Mouse (Mus musculus): ENCODE measurements around the gene Olfr1208.

Gene Olfr1208

GRCm38 (mm10) chr2:88902211-88902610 lies at the start of gene Olfr1208:
Gene Olfr1208 (minus strand): TSS chr2:88902311.
- in situ Hi-C loops (cut with MseI, MboI) = no loop called here

- in situ Hi-C loops (cut with MseI, MboI) = no loop called here
Measured at GRCm38 (mm10) chr2:88938011-88938410, 35.9 kb upstream of the Olfr1208 start, which contains the start of gene Olfr1211. Gene Olfr1211 (minus strand): TSS chr2:88938111.

DNA sequence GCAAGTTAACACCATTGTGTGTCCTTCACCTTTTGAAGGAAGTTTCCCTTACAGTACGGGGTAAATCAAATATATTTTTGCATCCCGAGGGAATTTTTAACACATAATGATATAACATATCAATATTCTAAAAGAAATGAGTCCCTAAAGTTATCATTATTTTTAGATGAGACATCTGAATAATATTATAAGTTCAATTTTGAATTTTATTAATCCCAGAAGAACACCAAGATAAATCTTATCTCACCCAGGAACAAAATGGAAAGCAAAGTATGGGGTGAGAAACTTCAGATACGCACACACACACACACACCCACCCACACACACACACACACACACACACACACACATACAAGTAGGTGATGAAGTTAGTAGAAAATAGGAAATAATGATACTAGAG lies 12.9 kb upstream of the Olfr1208 start, which contains the start of gene Olfr1209:
Gene Olfr1209, minus strand, starts transcription at position 101 of the 400 bp plus-strand sequence.
- in situ Hi-C loops (cut with MseI, MboI) = no loop called here

DNA sequence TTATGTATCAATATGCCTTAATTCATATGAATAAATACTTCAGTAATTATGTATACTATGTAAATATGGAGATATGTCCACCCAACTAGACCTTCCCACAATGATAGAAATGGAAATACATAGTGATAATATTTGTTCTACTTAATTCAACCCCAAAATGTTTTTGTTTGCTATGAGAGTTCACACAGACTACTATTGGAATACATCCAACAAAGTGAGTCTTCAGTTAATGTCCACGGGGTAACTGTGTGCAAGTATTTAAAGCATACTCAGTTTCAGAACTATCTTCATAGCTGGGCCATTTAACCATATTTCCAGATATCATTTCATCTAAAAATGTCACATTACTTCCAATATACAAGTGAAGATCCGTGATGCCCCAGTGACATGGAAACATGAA lies 39.2 kb downstream of the Olfr1208 start, which contains the start of gene Olfr1206:
Gene Olfr1206, plus strand, starts transcription at position 301 of the 400 bp plus-strand sequence.
- in situ Hi-C loops (cut with MseI, MboI) = no loop called here

- in situ Hi-C loops (cut with MseI, MboI) = no loop called here
Measured at GRCm38 (mm10) chr2:88848992-88849391, 53.1 kb downstream of the Olfr1208 start, which contains the start of gene Olfr1204. Gene Olfr1204 (plus strand): TSS chr2:88849292.
